ENCODE assay signal across 19 mouse cellular contexts in genomic region chr4:116661998-116662397, GRCm38 (mm10).
"Had no signal": no experiment of that assay in that cellular context is flagged by ENCODE, and none has a peak within 500 bp of the region (broad histone marks: within the 10 kb centered on the region; RNA-seq: fewer than 3 reads in every experiment).

No protein-coding gene starts in this region.

- H3K9ac ChIP-seq: lung, embryonic 15.5 days; midbrain, embryonic 12.5 days; neural tube, embryonic 13.5 days; neural tube, embryonic 15.5 days had no signal

- H3K27ac ChIP-seq: lung, embryonic 15.5 days; midbrain, embryonic 10.5 days; midbrain, embryonic 12.5 days; neural tube, embryonic 13.5 days; neural tube, embryonic 15.5 days had no signal

- ATAC-seq: lung, postnatal 0 days; midbrain, embryonic 16.5 days had no signal

- H3K36me3 ChIP-seq: lung, embryonic 15.5 days; midbrain, embryonic 10.5 days; midbrain, embryonic 12.5 days; neural tube, embryonic 13.5 days; neural tube, embryonic 15.5 days had no signal

- H3K9me3 ChIP-seq: lung, embryonic 15.5 days; midbrain, embryonic 10.5 days; midbrain, embryonic 12.5 days; neural tube, embryonic 13.5 days; neural tube, embryonic 15.5 days had no signal

- H3K4me3 ChIP-seq: lung, embryonic 15.5 days; midbrain, embryonic 10.5 days; midbrain, embryonic 12.5 days; myocyte; neural tube, embryonic 13.5 days; neural tube, embryonic 15.5 days had no signal

- H3K4me2 ChIP-seq: lung, embryonic 15.5 days; midbrain, embryonic 12.5 days; neural tube, embryonic 13.5 days; neural tube, embryonic 15.5 days had no signal

- H3K27me3 ChIP-seq: lung, embryonic 15.5 days; midbrain, embryonic 12.5 days; neural tube, embryonic 13.5 days; neural tube, embryonic 15.5 days had no signal

- DNase-seq: lung, adult 2 months; lung, postnatal 4 days; midbrain, embryonic 14.5 days; retina, postnatal 1 day; right cerebral cortex, adult 18-20 months; right cerebral cortex, postnatal 25 days; right cerebral cortex, postnatal 4 days; spleen, adult 18-20 months; thymus, adult 18-20 months; thymus, postnatal 14 days; thymus, postnatal 36 days had no signal

- H3K4me1 ChIP-seq: midbrain, embryonic 10.5 days; midbrain, embryonic 12.5 days; neural tube, embryonic 13.5 days; neural tube, embryonic 15.5 days had no signal
